30 mouse cellular contexts compared by ENCODE assay signal in the genomic region with DNA sequence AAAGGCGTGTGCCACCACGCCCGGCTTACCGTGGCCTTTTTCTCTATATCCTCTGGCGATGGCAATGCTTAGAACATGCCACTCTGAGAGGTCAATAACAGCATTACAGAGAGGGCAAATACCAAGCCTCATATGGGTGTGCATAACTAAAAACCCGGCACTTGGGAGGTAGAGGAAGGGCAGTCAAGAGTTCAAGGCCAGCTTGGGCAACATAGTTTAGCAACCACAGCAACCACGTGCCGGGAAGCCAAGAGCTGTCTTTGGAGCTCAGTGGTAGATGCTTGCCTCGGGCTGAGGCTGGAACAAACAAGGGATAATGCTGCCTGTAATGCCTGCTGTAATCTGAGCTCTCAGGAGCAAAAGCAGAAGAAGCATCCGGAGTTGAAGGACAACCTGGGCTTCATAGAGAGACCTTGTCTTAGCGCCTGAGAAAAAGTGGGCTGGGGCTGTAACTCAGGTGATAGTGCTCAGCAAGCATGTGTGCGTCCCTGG. TPM values are rescaled to one million over a fixed set of nuclear protein-coding genes. Genes with fewer than 3 reads are reported as not detected.
DNase-seq lines count a peak whose midpoint lies in the region; ATAC-seq and TF ChIP-seq lines count a peak whose summit lies in the region.
"Had no signal": no experiment of that assay in that cellular context is flagged by ENCODE, and none has a peak within 500 bp of the region (broad histone marks: within the 10 kb centered on the region; RNA-seq: fewer than 3 reads in every experiment).

No protein-coding gene starts in this region.

- DNase-seq in layer of hippocampus, adult 2 months (ENCODE audit: low spot score in 2 of 2): no peak
- DNase-seq in layer of hippocampus, postnatal 36 days: no peak
- DNase-seq in 416B (ENCODE audit: low read depth) (peak; percentile 55), ES-CJ7 (ENCODE audit: low read depth, low spot score) (peak; percentile 66), ZHBTc4 (ENCODE audit: low read depth, low spot score) (peak; percentile 76)
- DNase-seq in right cerebral cortex, postnatal 10 days (ENCODE audit: low spot score in 2 of 2): no peak
- DNase-seq: adrenal gland, adult 8-10 months; adrenal gland, postnatal 25 days; cerebellum, adult 11-12 months; cerebellum, adult 8-10 months; cerebellum, postnatal 10 days; cerebellum, postnatal 36 days; embryo, embryonic 11 days; gastrocnemius, postnatal 25 days; heart, adult 2 months; heart, postnatal 14 days; heart, postnatal 4 days had no signal

- no peak for ATAC-seq in granulocyte monocyte progenitor cell, adult 5-6 weeks (replicated peaks; ENCODE audit: poor library complexity, severe bottlenecking)
- ATAC-seq: CD4-positive, CD25-positive, alpha-beta regulatory T cell, adult 4 months; forebrain, embryonic 15.5 days; hindbrain, postnatal 0 days; inflammation-experienced regulatory T-cells, adult 6 months had no signal

- TF ChIP-seq CTCF in layer of hippocampus, adult 2 months (conservative IDR thresholded peaks at IDR 0.05): no peak

- no peak overlapping the region for H3K4me3 ChIP-seq in layer of hippocampus, adult 2 months
- H3K4me3 ChIP-seq: embryonic facial prominence, embryonic 10.5 days; embryonic facial prominence, embryonic 13.5 days; erythroblast, embryonic 14.5 days; forebrain, embryonic 12.5 days; forebrain, embryonic 15.5 days; heart, adult 2 months; heart, embryonic 10.5 days; heart, embryonic 13.5 days had no signal

- peak overlapping the region; percentile 20; the same call in 1 of the 2 replicates for H3K27ac ChIP-seq in layer of hippocampus, adult 2 months
- H3K27ac ChIP-seq: embryonic facial prominence, embryonic 10.5 days; embryonic facial prominence, embryonic 13.5 days; forebrain, embryonic 12.5 days; forebrain, embryonic 15.5 days; heart, adult 2 months; heart, embryonic 10.5 days; heart, embryonic 13.5 days; hindbrain, embryonic 14.5 days; hindbrain, postnatal 0 days had no signal

RNA-seq across cellular contexts. Expression of gene Eif5, which starts 25.2 kb away (rescaled TPM):
- total RNA-seq in layer of hippocampus, adult 2 months (2021): 100 to 1,000 TPM; 253 to 260 TPM
- 100 to 1,000 TPM; 230 to 261 TPM for total RNA-seq in layer of hippocampus, postnatal 36 days (2021)
- 197 and 224 TPM in 2 replicates for total RNA-seq in granulocyte monocyte progenitor cell, adult 5-6 weeks (2014; fragmentation: Nextera tagmentation)
- total RNA-seq in granulocyte monocyte progenitor cell, adult 5-6 weeks (2017): 290 and 339 TPM in 2 replicates

RNA-seq across cellular contexts. Expression of gene Gm266, which starts 27.0 kb away (rescaled TPM):
- 1 to 10 TPM; 5.2 to 6.1 TPM for total RNA-seq in layer of hippocampus, adult 2 months (2021)
- total RNA-seq in layer of hippocampus, postnatal 36 days (2021): 1 to 10 TPM; 5.5 to 7.8 TPM
- not detected in 2 replicates for total RNA-seq in granulocyte monocyte progenitor cell, adult 5-6 weeks (2014; fragmentation: Nextera tagmentation)
- not detected in 2 replicates for total RNA-seq in granulocyte monocyte progenitor cell, adult 5-6 weeks (2017)
- total RNA-seq: adrenal gland, adult 8-10 months; adrenal gland, postnatal 25 days; MEL had no signal

Comparison
In these comparisons a context has a peak if more than half of its experiments do, and no peak if none do; other contexts are left out.
1. DNase-seq: peak in 416B (single experiment), ES-CJ7 (single experiment) and ZHBTc4 (single experiment); none in layer of hippocampus, adult 2 months (0 of 2), layer of hippocampus, postnatal 36 days (0 of 2) and right cerebral cortex, postnatal 10 days (0 of 2).
2. RNA of gene Gm266, which starts 27.0 kb away (total RNA-seq): 5.5 to 7.8 TPM in layer of hippocampus, postnatal 36 days and 5.2 to 6.1 TPM in layer of hippocampus, adult 2 months; not detected in granulocyte monocyte progenitor cell, adult 5-6 weeks; every median in the first group is over 4 times any median in the second.